Mouse (Mus musculus): ENCODE measurements around the gene Cdyl2.

- TF ChIP-seq CTCF (IDR thresholded peaks at IDR 0.05; ENCODE audit: control insufficient read depth, insufficient read depth, low read length): peak; percentile 43
- no peak for TF ChIP-seq POLR2A (IDR thresholded peaks at IDR 0.05; ENCODE audit: borderline replicate concordance, control insufficient read depth, low read depth, low read length)
These were observed 130.0 kb downstream of the Cdyl2 start for GRCm38 (mm10) chr8:116602806-116603205.

Data from bone marrow, adult 2 months (tissue).